Mouse (Mus musculus): ENCODE results near the gene Vamp5. TPM values are rescaled to one million over a fixed set of nuclear protein-coding genes. Genes with fewer than 3 reads are reported as not detected.
A peak's percentile ranks its signal among the peaks of the same experiment; 100 is the strongest.

Gene Vamp5
- 20.2 and 22.2 TPM in 2 replicates for polyA plus RNA-seq (2015; fragmentation: Nextera tagmentation; extraction: Ambion mirVana)

GRCm38 (mm10) chr6:72380131-72380770 lies at the start of gene Vamp5:
Vamp5 (minus strand) TSS chr6:72380468.
- peak within 1 kb of the TSS; percentile 67 for H3K27ac ChIP-seq (replicated peaks)
- H3K4me2 ChIP-seq (replicated peaks; ENCODE audit: low read depth) = peak within 1 kb of the TSS; percentile 65
- H3K9me3 ChIP-seq (ENCODE audit: control insufficient read depth, low read length) = no peaks in the 10 kb centered on the region
- H3K4me3 ChIP-seq (ENCODE audit: low read depth, low read length) = peak within 1 kb of the TSS; percentile 58
- no peaks in the 10 kb centered on the region for H3K4me1 ChIP-seq (replicated peaks; ENCODE audit: control insufficient read depth, insufficient read depth)
- DNase-seq (ENCODE audit: low spot score) = peak; percentile 87
- peaks cover 4% of the 10 kb centered on the region; the same call in 1 of the 2 replicates for H3K36me3 ChIP-seq (ENCODE audit: control insufficient read depth, insufficient read depth, low read length)
- TF ChIP-seq CTCF (IDR thresholded peaks at IDR 0.05; ENCODE audit: low read depth) = peak; percentile 62
- TF ChIP-seq EP300 (optimal IDR thresholded peaks at IDR 0.05) = no peak
- H3K9ac ChIP-seq (ENCODE audit: low read length) = peak within 1 kb of the TSS; percentile 69
- H3K27me3 ChIP-seq (ENCODE audit: control insufficient read depth, insufficient read depth, low read length) = no peaks in the 10 kb centered on the region
- ATAC-seq (ENCODE audit: low FRiP score, low TSS enrichment) = peak; percentile 82
- WGBS = under 1% methylated on average over 47 of the region's 49 CpGs

- Histone ChIP-seq H3K36me3 (ENCODE audit: control insufficient read depth, insufficient read depth, low read length) (peaks cover 19% of the 10 kb centered on the region), H3K4me1 (replicated peaks; ENCODE audit: control insufficient read depth, insufficient read depth) (no peaks in the 10 kb centered on the region), H3K27me3 (ENCODE audit: control insufficient read depth, insufficient read depth, low read length) (no peaks in the 10 kb centered on the region), H3K9me3 (ENCODE audit: control insufficient read depth, low read length) (no peaks in the 10 kb centered on the region), H3K4me2 (replicated peaks; ENCODE audit: low read depth) (no peak overlapping the region), H3K4me3 (ENCODE audit: low read depth, low read length) (no peak overlapping the region), H3K27ac (replicated peaks) (no peak overlapping the region), H3K9ac (ENCODE audit: low read length) (no peak overlapping the region)
- DNase-seq (ENCODE audit: low spot score) = no peak
- TF ChIP-seq EP300 (optimal IDR thresholded peaks at IDR 0.05) = no peak
- no peak for TF ChIP-seq CTCF (IDR thresholded peaks at IDR 0.05; ENCODE audit: low read depth)
- 84% methylated on average over 21 of the region's 21 CpGs for WGBS
- ATAC-seq (ENCODE audit: low FRiP score, low TSS enrichment) = no peak
These were observed 49.0 kb upstream of the Vamp5 start for GRCm38 (mm10) chr6:72429061-72429842.

DNA sequence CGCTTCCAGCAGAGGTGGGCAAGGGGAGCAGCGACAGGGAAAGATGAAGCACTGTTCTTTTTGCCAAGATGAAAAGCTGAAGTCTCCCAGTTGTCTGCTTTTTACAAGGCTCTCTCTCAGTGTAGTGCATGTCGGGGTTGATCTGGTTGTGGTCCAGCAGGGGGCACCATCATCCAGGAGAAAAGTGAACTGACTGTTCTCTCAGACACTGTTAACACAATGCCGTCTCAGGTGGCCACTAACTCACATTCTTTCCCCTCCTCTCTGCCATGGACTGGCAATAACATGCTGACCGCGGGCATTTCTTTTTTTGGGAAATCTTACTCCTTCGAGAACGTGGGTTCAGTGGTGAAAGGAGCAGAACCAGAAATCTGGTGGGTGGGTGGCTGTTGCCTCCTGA lies 47.8 kb upstream of the Vamp5 start:
- WGBS = 30% methylated on average over 8 of the region's 8 CpGs
- H3K27me3 ChIP-seq (ENCODE audit: control insufficient read depth, insufficient read depth, low read length) = no peaks in the 10 kb centered on the region
- no peak overlapping the region for H3K9ac ChIP-seq (ENCODE audit: low read length)
- H3K9me3 ChIP-seq (ENCODE audit: control insufficient read depth, low read length) = no peaks in the 10 kb centered on the region
- H3K4me2 ChIP-seq (replicated peaks; ENCODE audit: low read depth) = no peak overlapping the region
- ATAC-seq (ENCODE audit: low FRiP score, low TSS enrichment) (peak; percentile 69), DNase-seq (ENCODE audit: low spot score) (peak; percentile 83)
- H3K4me3 ChIP-seq (ENCODE audit: low read depth, low read length) = no peak overlapping the region
- no peak overlapping the region for H3K27ac ChIP-seq (replicated peaks)
- no peaks in the 10 kb centered on the region for H3K4me1 ChIP-seq (replicated peaks; ENCODE audit: control insufficient read depth, insufficient read depth)
- TF ChIP-seq CTCF (IDR thresholded peaks at IDR 0.05; ENCODE audit: low read depth) (peak; percentile 89), EP300 (optimal IDR thresholded peaks at IDR 0.05) (no peak)
- peaks cover 27% of the 10 kb centered on the region for H3K36me3 ChIP-seq (ENCODE audit: control insufficient read depth, insufficient read depth, low read length)

DNA sequence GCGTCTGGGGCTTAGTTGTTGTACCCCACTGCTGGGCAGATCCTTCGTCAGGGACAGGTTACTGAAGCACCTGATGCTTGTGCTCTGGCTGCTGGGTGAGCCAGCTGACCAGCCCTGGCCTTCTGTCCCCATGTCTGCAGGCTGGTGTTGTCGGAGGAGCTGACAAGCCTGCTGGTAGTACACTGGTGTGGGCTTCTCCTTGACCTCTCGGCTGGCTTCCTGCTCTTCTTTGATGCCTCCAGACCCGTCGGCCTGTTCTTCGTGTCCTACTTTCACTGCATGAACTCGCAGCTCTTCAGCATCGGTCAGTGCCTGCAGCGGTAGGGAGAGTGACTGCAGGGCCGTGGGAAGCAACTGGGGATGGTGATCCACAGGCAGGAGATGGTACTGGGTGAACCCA lies 45.4 kb upstream of the Vamp5 start:
- ATAC-seq (ENCODE audit: low FRiP score, low TSS enrichment) = no peak
- H3K27ac ChIP-seq (replicated peaks) = no peak overlapping the region
- no peak overlapping the region for H3K9ac ChIP-seq (ENCODE audit: low read length)
- no peak overlapping the region for H3K4me2 ChIP-seq (replicated peaks; ENCODE audit: low read depth)
- H3K4me1 ChIP-seq (replicated peaks; ENCODE audit: control insufficient read depth, insufficient read depth) = no peaks in the 10 kb centered on the region
- TF ChIP-seq CTCF (IDR thresholded peaks at IDR 0.05; ENCODE audit: low read depth) (no peak), EP300 (optimal IDR thresholded peaks at IDR 0.05) (no peak)
- no peaks in the 10 kb centered on the region for H3K27me3 ChIP-seq (ENCODE audit: control insufficient read depth, insufficient read depth, low read length)
- no peak for DNase-seq (ENCODE audit: low spot score)
- no peak overlapping the region for H3K4me3 ChIP-seq (ENCODE audit: low read depth, low read length)
- peaks cover 31% of the 10 kb centered on the region for H3K36me3 ChIP-seq (ENCODE audit: control insufficient read depth, insufficient read depth, low read length)
- WGBS = 90% methylated on average over 11 of the region's 11 CpGs
- H3K9me3 ChIP-seq (ENCODE audit: control insufficient read depth, low read length) = no peaks in the 10 kb centered on the region

DNA sequence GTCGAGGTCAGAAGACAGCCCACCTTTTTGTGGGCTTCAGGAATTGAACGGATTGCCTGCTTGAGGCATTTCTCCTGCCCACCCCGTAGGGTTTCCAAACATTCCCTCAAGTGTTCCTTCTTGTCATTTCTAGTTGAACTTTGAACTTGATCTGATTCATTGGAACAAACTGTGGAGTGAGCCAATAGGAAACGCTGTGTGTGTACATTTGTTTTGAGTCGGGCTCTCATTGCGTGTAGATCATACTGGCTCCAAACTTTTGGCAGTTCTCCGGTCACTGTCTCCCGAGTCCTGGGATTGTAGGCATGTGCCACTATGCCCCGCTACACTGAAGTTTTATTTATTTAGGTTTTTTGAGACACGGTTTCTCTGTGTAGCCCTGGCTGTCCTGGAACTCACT lies 40.6 kb upstream of the Vamp5 start:
- ATAC-seq (ENCODE audit: low FRiP score, low TSS enrichment) = no peak
- H3K36me3 ChIP-seq (ENCODE audit: control insufficient read depth, insufficient read depth, low read length) = peaks cover 35% of the 10 kb centered on the region

GRCm38 (mm10) chr6:72419806-72420205 lies 39.5 kb upstream of the Vamp5 start:
- ATAC-seq (ENCODE audit: low FRiP score, low TSS enrichment) (0 out of 2 replicates have a peak, but pooled peaks have one; percentile 28), DNase-seq (ENCODE audit: low spot score) (no peak)
- Histone ChIP-seq H3K4me2 (replicated peaks; ENCODE audit: low read depth) (no peak overlapping the region), H3K27me3 (ENCODE audit: control insufficient read depth, insufficient read depth, low read length) (no peaks in the 10 kb centered on the region), H3K4me3 (ENCODE audit: low read depth, low read length) (no peak overlapping the region), H3K9me3 (ENCODE audit: control insufficient read depth, low read length) (no peaks in the 10 kb centered on the region), H3K9ac (ENCODE audit: low read length) (no peak overlapping the region), H3K36me3 (ENCODE audit: control insufficient read depth, insufficient read depth, low read length) (peaks cover 27% of the 10 kb centered on the region), H3K27ac (replicated peaks) (0 out of 2 replicates have a peak overlapping the region, but pooled peaks have one; percentile 20), H3K4me1 (replicated peaks; ENCODE audit: control insufficient read depth, insufficient read depth) (no peaks in the 10 kb centered on the region)
- WGBS = 79% methylated on average over 1 of the region's 1 CpGs
- TF ChIP-seq EP300 (optimal IDR thresholded peaks at IDR 0.05) = no peak
- no peak for TF ChIP-seq CTCF (IDR thresholded peaks at IDR 0.05; ENCODE audit: low read depth)

More for the DNA sequence above, 40.6 kb upstream of the Vamp5 start:
- H3K4me3 ChIP-seq (ENCODE audit: low read depth, low read length) = no peak overlapping the region
- H3K9me3 ChIP-seq (ENCODE audit: control insufficient read depth, low read length) = no peaks in the 10 kb centered on the region
- no peak overlapping the region for H3K27ac ChIP-seq (replicated peaks)
- H3K4me2 ChIP-seq (replicated peaks; ENCODE audit: low read depth) = no peak overlapping the region
- WGBS = 81% methylated on average over 10 of the region's 10 CpGs
- H3K27me3 ChIP-seq (ENCODE audit: control insufficient read depth, insufficient read depth, low read length) = no peaks in the 10 kb centered on the region
- no peak for TF ChIP-seq EP300 (optimal IDR thresholded peaks at IDR 0.05)
- no peak for TF ChIP-seq CTCF (IDR thresholded peaks at IDR 0.05; ENCODE audit: low read depth)
- no peaks in the 10 kb centered on the region for H3K4me1 ChIP-seq (replicated peaks; ENCODE audit: control insufficient read depth, insufficient read depth)
- no peak overlapping the region for H3K9ac ChIP-seq (ENCODE audit: low read length)
- no peak for DNase-seq (ENCODE audit: low spot score)
